Mouse (Mus musculus): Measurements from ENCODE around the gene Olfr1512.
"Not testable (repeated sequence)": the region's sequence is repeated elsewhere in the genome, so short reads cannot be mapped to it uniquely, and the experiment has no call there.

The Olfr1512 gene

DNA sequence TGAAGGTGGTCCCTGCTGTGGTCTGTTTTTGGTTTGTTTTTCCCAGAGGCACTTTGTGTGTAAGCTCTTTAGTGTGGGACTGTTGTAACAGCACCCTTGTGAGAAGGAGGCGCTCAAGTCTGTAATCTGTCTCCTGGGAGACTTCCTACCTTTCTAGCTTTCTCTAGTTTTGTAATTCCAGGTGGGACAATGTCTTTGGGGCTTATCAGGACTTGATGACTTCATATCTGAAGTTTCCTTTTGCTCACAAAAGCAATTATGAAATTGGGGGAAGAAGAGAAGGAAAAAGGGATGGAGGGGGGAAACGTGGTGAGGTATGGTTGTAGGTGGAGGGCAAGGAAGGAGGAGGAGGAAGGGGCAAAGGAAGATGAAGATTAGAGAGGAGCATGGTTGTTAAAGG lies at the start of gene Olfr1512:
Olfr1512 (minus strand) TSS at position 101 of the 400 bp plus-strand sequence.
- in situ Hi-C loops (cut with MboI), result no loop called here

DNA sequence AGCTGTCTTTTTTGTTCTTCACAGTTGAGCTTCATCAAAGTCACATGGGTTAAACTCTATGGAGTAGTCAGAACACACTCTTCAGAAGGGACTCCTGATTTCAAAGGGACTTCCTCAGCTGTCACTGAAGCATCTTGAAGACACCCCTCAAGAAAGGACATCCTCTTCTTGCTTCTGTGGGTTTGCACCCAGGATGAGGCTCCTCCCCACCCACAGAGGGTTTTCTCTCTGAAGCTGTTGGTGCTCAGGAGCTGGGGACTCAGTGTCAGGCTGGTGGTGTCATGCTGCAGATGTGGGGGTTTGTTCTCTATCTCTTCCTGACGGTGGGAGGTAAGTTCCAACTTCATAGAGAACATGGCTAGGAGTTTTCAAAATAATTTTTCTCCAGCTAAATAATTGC lies 48.7 kb upstream of the Olfr1512 start:
- in situ Hi-C loops (cut with MboI), result no loop called here

DNA sequence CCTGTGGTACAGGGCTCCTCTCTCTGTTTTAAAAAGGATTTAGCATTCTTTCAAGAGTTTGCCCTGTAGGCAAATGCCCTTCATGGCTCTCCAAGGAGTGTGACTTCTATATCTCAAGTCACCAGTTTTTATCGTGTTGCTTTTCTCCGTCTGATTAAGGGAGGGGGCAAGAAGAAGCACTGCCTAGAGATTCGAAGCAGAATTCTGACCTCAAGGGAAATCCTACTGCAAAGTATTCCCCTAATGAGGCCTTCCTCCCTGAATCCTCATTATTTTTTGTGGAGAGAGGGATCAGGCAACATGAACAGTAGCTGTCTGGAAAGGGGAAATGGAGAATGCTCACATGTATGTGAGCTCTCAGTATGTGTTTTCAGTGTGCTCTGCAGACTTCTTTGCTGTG lies 35.3 kb upstream of the Olfr1512 start, which contains the start of gene Olfr1510:
Olfr1510 (minus strand) TSS at position 101 of the 400 bp plus-strand sequence.
- in situ Hi-C loops (cut with MboI), result no loop called here

DNA sequence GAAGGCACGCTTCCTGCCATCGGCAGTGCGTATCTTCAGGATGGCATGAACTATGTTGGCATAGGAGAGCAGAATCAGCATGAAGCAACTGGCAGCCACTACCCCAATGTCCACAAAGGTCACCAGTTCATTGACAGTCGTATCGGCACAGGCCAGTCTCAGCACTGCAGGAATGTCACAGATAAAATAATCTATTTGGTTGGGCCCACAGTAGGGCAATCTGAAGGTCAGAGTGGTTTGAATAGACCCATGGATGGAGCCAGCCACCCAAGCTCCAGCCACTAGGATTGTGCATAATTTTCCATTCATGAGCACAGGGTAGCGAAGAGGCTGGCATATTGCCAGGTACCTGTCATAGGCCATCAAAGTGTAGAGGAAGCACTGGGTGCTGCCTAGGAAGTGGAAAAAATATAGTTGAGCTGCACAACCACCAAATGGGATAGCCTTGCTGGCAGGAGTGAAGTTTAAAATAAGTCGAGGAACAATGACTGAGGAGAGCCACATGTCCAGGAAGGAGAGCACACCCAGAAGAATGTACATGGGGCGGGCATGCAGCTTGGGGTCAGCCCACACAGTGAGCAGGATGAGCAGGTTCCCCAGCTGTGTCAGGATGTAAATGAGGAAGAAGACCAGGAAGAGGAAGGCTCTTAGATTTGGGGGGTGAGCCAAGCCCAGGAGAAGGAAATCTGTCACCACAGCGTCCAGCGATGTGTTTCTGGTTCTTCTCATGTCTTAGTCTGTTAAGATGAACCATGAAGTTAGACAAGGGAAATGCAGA lies 31.4 kb upstream of the Olfr1512 start:
- in situ Hi-C loops (cut with MboI), result not testable (repeated sequence)

DNA sequence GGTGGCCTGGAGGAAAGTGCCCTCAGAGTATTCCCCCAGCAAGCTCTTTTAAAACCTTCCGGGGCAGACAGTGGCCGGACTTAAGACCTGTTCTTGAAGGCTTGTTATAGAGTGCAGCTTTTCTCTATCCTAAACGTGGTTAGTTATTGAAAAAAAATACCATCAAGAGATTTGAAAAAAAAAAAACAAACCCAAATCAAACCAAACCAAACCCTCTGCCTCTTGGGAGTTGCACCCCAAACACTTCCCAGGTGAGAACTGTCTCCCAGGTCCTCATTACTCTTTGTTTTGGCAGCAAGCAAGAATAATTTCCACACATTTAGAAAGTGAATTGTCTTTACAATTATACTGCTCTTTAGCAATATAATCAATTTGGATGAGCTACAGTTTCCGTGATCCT lies 18.3 kb upstream of the Olfr1512 start, which contains the start of gene Olfr1511:
Olfr1511 (minus strand) TSS at position 101 of the 400 bp plus-strand sequence.
- in situ Hi-C loops (cut with MboI), result no loop called here

DNA sequence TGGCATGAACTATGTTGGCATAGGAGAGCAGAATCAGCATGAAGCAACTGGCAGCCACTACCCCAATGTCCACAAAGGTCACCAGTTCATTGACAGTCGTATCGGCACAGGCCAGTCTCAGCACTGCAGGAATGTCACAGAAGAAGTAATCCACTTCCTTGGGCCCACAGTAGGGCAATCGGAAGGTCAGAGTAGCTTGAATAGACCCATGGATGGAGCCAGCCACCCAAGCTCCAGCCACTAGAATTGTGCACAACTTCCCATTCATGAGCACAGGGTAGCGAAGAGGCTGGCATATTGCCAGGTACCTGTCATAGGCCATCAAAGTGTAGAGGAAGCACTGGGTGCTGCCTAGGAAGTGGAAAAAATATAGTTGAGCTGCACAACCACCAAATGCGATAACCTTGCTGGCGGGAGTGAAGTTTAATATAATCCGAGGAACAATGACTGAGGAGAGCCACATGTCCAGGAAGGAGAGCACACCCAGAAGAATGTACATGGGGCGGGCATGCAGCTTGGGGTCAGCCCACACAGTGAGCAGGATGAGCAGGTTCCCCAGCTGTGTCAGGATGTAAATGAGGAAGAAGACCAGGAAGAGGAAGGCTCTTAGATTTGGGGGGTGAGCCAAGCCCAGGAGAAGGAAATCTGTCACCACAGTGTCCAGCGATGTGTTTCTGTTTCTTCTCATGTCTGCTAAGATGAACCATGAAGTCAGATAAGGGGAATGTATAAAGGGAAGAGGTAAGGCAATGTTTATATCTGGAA lies 11.3 kb upstream of the Olfr1512 start:
- in situ Hi-C loops (cut with MboI), result not testable (repeated sequence)

DNA sequence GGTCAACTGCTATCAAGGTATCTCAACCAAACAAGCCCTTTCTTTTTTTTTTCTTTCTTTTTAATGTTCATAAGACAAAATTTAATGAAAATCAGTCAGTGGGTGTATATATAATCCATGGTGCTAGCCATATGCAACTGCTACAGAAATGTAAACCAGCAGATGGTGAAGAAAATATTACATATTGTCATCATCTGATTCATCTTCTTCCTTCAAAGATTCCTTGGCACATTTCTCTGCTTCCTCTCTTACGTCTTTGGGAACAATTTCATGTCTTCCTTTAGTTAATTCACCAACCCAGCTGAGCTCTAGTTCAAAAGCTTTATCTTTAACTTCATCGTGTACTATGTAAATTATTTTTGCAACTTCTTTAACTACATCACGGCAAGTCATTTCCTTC lies 10.2 kb downstream of the Olfr1512 start:
- in situ Hi-C loops (cut with MboI), result no loop called here

DNA sequence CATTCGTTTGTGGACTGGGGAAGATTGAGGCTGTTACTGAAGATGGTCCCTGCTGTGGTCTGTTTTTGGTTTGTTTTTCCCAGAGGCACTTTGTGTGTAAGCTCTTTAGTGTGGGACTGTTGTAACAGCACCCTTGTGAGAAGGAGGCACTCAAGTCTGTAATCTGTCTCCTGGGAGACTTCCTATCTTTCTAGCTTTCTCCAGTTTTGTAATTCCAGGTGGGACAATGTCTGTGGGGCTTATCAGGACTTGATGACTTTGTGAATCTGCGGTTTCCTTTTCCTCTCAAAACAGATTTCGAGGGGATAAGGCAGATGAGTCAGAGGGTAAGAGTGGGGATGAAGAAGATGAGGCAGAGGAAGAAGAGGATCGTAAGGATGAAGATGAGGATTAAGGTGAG lies 22.7 kb downstream of the Olfr1512 start, which contains the start of gene Olfr1513:
Olfr1513 (minus strand) TSS at position 101 of the 400 bp plus-strand sequence.
- in situ Hi-C loops (cut with MboI), result no loop called here

DNA sequence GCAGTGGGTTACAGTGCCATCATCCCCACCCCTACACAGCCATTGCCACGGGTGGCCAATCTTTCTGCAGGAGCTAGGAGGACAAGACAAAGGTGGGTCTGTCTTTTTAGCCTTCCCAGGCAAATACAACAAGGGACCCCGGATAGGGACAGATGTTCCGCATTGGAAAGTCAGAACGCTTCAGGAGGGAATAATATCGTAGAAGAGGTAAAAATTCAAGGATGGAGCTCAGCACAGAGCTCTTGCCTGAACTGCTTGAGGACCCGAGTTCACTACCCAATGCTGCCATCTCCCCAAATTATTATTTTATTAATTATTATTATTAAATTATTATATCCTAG lies 39.5 kb downstream of the Olfr1512 start:
- in situ Hi-C loops (cut with MboI), result no loop called here

DNA sequence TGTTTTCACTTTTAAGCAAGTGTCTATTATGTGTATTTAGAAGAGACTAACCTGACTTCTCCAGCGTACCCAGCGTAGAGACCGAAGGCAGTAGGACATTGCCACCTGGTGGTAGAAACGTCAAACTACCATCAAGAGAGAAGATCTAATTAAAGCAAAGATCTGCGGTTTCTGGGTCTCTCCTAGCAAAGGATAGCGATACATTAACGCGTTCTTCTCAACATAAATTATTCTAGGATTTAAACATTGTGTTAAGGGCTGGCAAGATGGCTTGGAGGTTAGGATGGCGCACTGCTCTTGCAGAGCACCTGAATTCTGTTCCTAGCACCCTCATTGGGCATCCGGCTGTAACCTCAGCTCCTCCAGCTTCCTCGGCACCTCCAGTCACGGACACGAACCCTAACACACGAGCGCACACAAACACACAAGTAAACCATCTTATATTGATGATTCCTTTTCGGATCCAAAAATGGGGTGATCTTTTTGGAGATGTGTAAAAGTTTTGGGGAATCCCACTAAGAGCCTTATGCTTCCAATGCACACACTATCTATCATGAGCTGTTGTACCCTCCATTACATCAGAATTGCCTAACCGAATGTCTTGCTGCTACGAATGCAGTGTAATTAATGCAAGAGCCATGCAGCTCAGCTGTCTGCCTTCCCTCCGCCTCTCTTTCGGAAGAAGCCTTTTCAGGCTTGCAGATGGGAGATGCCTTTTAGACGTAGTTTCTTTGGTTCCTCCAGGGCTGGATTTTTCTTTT lies 40.0 kb downstream of the Olfr1512 start:
- in situ Hi-C loops (cut with MboI), result no loop called here

DNA sequence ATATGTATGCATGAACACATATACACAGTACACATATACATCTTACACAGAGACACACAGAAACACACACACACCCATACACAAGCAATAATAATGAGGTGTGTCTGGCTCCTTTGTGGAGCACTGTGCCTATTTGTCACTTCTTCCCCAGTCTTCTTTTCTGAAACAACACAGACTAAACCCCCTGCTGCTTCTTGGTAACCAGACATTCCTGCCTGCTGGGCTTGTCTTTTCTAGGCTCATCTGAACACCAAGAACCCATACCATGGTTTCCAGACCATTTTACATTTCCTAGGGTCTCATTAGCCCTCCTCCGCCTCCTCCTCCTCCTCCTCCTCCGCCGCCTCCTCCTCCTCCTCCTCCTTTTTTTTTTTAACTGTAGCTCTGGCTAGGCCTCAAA lies 46.8 kb downstream of the Olfr1512 start:
- in situ Hi-C loops (cut with MboI), result no loop called here

DNA sequence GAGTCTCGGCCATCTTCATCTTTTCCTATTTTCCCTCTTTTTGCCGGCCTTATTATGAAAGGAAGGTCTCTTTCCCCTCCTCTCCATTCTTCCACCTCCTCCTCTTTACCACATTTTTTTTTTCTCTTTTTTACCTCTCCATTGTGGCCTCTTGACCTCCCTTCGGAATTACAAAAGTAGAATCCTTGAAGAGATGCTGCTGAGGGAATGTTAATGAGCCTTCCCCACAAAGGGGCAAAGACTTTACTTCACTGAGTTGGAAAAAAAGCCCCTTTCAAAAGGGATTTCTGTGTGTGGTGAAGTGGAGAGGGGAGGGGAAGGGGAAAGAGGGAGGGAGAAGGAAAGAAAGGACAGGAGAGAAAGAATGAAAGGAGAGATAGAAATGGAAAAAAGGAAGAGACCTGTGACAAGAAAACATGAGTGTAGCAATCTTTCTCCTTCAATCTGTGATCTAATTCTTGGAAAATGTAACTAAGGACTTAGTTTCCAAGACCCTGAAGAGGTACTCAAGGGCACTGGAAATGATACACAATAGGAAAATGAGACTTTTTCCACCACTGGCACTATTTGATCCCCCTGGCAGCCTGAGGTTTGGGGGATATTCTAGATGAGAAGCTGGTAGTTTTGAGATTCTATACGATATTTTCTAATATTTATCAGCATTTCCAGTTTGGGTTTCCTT lies 47.8 kb downstream of the Olfr1512 start:
- in situ Hi-C loops (cut with MboI), result no loop called here

DNA sequence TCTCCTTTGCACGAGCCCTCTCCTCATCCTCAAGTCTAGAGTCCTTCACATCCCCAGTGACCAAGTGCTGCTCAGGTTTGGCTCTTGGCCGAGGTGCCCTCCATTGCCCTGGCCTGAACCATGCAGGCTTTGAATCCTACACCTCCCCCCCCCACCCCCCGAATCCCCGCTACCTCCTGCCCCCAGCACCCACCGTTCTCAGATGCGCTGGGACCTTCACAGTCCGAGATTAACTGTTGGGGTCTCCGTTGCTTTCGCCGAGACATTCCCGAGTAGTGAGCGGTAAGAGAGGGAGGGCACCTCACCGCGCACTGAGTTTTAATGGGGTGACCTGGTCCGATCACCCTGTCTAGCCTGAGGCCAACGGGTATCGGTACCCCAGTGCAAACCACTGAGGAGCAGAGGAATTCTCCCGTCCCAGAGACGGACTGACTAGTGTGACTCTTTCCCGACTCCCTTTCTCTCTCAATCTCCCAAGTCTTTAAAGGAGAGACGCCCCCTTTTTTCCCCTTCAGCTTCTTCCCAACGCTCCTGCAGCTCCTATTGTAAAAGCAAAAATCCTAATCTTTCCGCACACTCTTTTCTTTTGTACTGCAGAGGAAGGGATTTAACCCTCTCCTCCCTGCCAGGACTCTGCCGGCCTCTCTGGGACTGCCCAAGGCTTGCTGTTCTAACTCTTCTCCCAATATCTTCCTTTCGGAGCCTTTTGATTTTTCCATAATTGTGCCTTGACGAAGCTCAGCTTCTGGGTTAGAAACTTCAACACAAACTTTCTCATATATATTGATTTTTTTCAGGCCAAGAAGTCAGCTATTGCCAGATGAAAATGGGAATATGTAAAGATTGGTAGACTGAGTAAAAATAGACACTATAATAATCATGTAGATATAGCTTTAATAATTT lies 50.8 kb downstream of the Olfr1512 start, which contains the start of gene Sall2:
Sall2 (minus strand) TSS at position 853 of the 903 bp plus-strand sequence.
- in situ Hi-C loops (cut with MboI), result no loop called here

DNA sequence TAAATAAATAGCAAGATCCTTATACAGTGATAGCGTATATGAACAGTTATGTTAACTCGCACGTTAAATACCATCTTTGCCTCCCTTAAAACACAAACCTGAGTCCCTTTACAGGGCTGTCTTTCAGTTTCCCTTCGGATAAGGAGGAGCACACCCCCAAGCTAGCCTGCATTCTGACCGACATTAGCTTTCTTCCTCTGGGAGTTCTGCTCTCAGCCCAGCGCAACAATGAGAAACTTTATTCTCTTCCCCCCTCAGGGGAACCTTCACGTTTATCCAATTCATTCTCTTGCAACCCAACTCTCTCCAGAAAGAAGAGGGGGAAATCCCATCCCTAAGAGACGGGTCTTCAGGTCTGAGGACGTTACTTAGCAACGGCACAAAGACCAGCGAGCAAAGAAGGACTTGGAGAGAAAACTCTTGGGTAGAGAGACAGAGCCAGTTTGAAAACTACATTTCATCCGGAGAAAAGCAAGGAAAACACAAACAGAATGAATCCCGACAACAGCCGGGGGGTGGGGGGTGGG lies 51.5 kb downstream of the Olfr1512 start:
- in situ Hi-C loops (cut with MboI), result no loop called here

DNA sequence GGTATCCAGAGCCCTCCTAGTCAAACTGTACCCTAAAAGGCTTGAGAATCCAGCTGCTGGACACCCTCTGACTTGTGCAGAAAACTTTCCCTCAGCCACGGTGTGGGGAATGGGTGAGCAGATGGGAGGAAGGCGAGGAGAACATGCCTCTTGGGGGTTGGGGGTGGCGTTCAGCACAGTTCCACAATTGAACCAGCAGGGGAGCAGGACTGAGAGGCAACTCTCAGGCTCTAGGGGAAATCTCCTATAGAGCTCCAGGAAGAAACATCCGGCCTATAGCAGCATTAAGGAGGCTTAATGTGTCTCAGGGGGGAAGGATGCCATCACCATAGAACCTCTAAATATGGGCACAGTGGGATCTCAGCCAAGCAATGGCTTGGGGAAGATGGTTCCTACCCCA lies 53.1 kb downstream of the Olfr1512 start:
- in situ Hi-C loops (cut with MboI), result no loop called here
